Mouse (Mus musculus) hematopoietic stem cell, adult 5-6 weeks (primary cell): ENCODE data around the gene Dab1. TPM values are rescaled to one million over a fixed set of nuclear protein-coding genes. Genes with fewer than 3 reads are reported as not detected.

Experiments
- ATAC-seq, 2 experiments: fragments of 125-278 bp in 1 of 2; replicated peaks in 1 of 2; 2 replicates each; pipeline ENCODE4 v1.8.0; 2016 to 2017; ENCODE audit warnings: inconsistent platforms in 2 of 2, mild to moderate bottlenecking in 2 of 2, moderate number of reproducible peaks in 2 of 2, low read depth in 1 of 2, moderate TSS enrichment in 1 of 2; ENCODE audit not compliant: low FRiP score in 2 of 2, poor library complexity in 2 of 2, severe bottlenecking in 2 of 2, insufficient read depth in 1 of 2, low TSS enrichment in 1 of 2
- total RNA-seq: library from RNA; stranded (forward); fragments of 172-1452, 232-1000 nt; gene quantifications from 2 replicates; pipeline ENCODE4 v1.2.3, GENCODE M21; 2017

The Dab1 gene
- total RNA-seq, 1 experiment from 2014 or later: not detected

DNA sequence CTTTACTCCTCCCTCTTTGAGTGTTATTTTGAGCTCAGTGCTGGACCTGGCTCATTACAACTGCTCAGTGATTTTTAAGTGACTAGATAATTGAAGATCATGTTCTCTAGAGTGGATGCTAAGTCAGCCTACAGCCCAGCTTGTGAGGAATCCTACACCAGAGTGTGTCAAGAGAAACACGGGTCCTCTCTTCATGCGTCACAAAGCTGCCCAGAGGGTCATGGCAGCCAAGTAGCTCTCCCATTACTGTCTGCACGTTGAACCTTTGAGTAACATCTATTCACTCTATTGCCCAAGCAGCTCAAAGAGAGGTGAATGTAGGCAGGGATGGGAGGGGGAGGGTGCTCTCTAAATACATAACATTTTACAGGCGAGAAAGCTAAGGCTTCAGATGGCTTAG lies 277.6 kb downstream of the Dab1 start:
- no peak for ATAC-seq

DNA sequence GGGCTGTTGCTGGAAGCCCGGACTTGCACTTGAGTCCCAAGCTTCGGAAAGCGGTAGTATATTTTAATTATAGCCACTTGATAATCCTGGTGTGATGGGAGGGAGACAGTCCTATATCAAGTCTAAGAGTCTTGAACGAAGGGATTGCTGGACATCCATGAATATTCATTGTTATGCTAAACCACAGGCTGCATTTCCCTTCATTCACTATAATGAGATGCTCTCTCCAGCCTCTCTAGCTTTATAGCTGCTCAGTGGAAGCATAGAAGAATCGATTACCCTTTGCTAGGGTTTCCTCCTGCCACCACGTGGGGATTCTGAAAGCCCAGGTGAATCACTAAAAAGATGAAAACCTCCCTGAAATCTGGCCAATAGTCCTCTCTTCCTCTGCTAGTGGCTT lies 278.5 kb downstream of the Dab1 start:
- ATAC-seq: no peak

DNA sequence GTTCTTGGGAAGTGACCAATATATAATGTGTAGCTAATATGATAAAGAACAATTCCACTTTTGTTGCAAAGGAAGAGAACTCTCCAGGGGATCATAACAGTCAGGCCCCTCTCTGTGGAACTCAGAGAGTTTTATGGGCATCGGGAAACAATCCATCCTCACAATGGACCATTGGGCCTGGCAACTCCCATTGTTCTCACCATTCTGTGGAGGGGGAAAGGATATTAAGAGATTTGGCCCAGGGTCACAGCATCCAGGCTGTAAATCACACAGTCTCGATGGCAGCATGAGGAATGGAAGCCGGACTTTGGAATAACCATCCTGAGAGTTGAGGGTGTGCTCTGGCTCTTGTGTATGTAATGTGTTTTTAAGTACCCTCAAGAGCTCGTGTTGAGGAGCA lies 292.3 kb downstream of the Dab1 start:
- ATAC-seq: no peak

GRCm38 (mm10) chr4:103912071-103912470 lies 292.9 kb downstream of the Dab1 start:
- no peak for ATAC-seq

DNA sequence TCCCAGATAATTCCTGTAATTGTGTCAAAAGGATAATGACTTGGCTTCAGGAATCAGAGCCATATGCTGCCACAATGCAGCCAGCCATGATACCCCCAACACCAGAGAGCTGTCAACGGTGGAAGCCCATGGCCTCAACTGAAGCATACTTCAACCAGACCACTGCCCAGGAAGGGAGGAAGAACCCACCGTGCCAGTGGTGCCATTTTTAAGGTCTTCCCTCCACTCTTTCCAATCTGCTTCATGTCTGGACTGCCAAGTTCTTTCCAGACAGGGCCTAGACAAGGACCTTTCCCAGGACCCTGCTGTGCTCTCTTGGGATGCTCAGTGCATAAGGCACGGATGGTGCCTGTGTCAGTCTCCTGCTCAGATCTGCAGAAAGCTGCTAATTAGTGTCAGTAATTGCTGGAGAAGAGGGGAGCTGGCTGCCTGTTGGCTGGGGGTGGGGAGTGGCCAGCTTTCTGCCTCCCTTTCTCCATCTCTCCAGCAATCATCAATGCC lies 303.3 kb downstream of the Dab1 start:
- ATAC-seq: no peak

DNA sequence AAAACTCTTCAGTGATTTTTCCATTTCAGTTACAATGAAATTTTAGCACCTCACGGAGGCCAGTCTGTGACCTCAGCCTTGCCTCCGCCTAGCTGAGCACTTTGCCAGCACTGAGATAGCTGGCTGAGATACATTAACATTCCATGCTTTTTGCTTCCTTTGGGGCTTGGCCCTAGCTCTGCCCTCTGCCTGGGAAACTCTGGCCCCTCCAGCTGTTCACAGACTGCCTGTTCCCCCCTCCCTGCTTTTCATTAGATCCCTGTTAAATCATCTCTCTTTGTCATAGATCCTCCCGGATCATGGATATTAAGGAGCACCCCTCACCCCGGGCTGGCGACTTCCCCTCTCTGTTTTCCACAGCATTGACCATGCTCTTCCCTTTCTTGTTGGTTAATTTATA lies 307.5 kb downstream of the Dab1 start:
- no peak for ATAC-seq

DNA sequence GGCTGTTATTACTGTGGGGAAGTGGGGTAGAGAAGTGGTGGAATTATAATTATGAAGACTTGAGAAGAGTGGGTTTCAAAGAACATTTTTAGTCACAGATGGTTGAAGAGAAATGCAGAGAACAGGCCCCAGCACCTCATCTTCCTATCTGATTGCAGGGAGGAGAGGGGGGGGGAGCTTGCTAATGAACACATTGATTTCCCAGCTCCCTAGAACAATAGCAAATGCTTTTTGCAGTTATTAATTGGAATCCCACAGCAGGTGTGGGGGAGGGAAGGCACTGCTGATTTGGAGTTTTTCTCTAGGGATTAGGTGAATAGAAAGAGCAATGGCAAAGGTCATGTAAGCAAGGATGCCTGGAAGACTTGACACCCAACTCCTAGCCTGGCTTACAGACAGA lies 310.5 kb downstream of the Dab1 start:
- no peak for ATAC-seq

- no peak for ATAC-seq
Observed at GRCm38 (mm10) chr4:103934364-103934763, 315.2 kb downstream of the Dab1 start.

DNA sequence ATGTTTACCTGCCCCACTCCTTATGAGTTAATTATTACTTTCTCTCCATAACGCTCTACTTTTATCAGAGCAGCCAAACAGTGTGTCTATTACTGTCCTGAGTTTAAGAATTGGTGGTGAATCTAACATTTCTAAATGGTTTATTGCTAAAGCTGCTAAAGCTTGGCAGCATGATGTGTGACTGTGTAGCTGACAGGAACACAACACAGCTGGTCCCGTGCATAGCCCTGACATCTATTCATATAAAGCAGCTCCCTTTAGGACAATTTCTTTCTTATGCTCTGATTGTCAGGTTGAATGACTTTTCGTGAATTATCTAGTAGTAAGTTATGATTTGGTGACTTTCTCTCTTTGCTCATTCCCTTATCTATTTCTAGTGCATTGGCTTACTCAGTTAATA lies 329.1 kb downstream of the Dab1 start:
- ATAC-seq: no peak

DNA sequence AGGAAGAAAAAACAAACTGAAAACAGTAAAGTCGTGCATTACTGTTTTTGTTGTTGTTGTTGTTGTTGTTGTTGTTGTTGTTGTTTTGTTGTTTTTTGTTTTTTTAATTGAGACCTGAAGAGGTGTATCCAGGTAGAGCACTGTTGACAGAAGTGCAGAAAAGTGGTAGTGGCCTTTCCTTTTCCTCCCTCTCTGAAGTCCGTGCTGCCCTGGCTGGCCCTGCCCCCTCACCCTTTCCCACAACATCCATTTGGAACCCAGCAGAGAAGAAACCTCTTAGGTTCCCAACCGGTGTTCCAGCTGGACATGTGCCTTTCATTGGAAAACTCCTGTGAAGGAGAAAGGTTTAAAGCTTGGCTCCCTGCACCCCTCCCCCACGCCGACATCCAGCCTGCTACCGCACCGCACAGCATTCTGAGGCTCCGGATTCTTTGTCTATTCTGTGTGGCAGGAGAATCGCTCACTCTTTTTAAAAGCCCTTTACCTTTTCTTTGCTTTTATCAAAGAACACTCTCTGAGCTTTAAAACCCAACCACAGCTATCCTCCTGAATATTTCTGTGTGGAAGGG lies 334.6 kb downstream of the Dab1 start:
- no peak for ATAC-seq

- no peak for ATAC-seq
Observed at GRCm38 (mm10) chr4:103961134-103962049, 342.2 kb downstream of the Dab1 start.

- no peak for ATAC-seq
Observed at GRCm38 (mm10) chr4:103969906-103970305, 350.7 kb downstream of the Dab1 start.

GRCm38 (mm10) chr4:103974536-103974935 lies 355.4 kb downstream of the Dab1 start:
- no peak for ATAC-seq

GRCm38 (mm10) chr4:103974946-103975345 lies 355.8 kb downstream of the Dab1 start:
- no peak for ATAC-seq

- no peak for ATAC-seq
Observed at GRCm38 (mm10) chr4:103993884-103994283, 374.7 kb downstream of the Dab1 start.

DNA sequence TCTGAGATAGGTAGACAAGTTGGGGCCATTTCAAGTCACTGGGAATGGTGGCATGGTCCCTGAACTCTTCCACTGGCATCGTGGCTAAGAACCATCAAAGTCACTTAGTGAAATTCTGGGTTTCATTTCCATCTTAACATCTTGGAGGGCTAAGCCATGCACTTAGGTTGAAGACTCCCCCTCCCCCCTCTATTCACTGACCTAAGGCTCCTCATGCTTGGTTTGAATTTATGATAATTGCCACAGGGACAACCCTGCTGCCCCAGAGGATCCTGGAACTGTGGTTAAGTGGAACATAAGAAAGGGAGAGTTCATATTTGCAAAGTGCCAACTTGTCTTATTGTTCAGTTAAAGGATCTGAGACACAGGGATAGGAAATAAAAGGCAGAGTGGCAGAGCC lies 375.2 kb downstream of the Dab1 start:
- ATAC-seq: no peak

DNA sequence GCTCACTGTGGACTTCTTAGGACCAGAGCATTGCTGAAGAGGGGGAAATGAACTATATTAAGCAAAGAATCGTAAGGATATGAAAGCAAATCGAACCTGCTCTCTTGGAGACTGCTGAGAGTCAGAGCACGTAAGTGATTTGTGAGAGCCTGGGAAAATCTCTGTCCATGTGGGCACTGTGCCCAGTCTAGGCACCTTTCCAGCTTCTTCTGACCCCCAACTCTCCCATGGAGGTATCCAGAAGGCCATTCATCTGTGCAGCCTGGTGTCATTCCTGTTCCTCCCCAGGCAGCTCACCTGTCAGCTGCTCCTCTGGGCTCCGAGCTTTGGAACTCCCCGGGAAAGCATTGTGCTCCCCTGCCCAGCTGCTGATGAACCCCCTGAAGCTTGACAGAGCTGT lies 389.2 kb downstream of the Dab1 start:
- ATAC-seq: no peak

DNA sequence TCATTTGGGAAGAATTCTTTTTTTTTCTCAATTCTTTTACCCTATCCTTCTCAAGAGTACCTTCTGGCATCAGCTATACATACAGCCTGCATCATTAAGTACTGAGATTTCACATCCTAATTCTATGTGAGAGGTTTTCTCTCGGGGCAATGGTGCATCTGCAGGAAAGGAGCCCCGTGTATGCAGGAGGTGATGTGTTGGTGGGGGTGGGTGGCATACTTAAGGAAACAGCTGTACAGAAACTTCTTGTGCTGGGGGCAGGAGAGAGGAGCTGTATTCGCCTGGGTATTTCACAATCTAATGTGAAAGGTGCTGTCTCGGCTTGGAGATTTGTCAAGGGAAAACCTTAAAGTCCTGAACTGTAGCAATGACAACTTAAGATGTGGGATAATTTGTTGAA lies 392.5 kb downstream of the Dab1 start:
- ATAC-seq: no peak

GRCm38 (mm10) chr4:104012150-104012549 lies 393.0 kb downstream of the Dab1 start:
- no peak for ATAC-seq
